Mouse (Mus musculus): ENCODE measurements at regions not wholly inside any gene's neighbourhood (a gene's known extent, or its start where the extent isn't known, plus 50 kb on each side); places are given as distances from the start of the nearest gene placed in this dataset.
A peak's percentile ranks its signal among the peaks of the same experiment; 100 is the strongest.

- no peak overlapping the region for H3K4me3 ChIP-seq (ENCODE audit: control insufficient read depth, insufficient read depth, low read length)
- 24% methylated on average over 6 of the region's 6 CpGs for WGBS
- peak; percentile 12 for DNase-seq
- no peak overlapping the region for H3K27ac ChIP-seq (ENCODE audit: control insufficient read depth, insufficient read depth, low read length)
- TF ChIP-seq POLR2A (IDR thresholded peaks at IDR 0.05; ENCODE audit: control insufficient read depth, extremely low read depth, insufficient read depth, low read length, poor library complexity) (no peak), CTCF (IDR thresholded peaks at IDR 0.05; ENCODE audit: borderline replicate concordance, control insufficient read depth, extremely low read depth, insufficient read depth, low read length, poor library complexity) (no peak)
- peaks cover 14% of the 10 kb centered on the region for H3K4me1 ChIP-seq (replicated peaks; ENCODE audit: control insufficient read depth, insufficient read depth, low read length)
- no peaks in the 10 kb centered on the region for H3K27me3 ChIP-seq (ENCODE audit: control insufficient read depth, insufficient read depth, low read length)
- H3K36me3 ChIP-seq (ENCODE audit: control insufficient read depth, insufficient read depth, low read length), result no peaks in the 10 kb centered on the region
These were observed 97.9 kb downstream of the Irs2 start for GRCm38 (mm10) chr8:10910244-10910872.

- H3K36me3 ChIP-seq (ENCODE audit: control insufficient read depth, insufficient read depth, low read length), result no peaks in the 10 kb centered on the region
- peaks cover 14% of the 10 kb centered on the region for H3K4me1 ChIP-seq (replicated peaks; ENCODE audit: control insufficient read depth, insufficient read depth, low read length)
- no peaks in the 10 kb centered on the region for H3K27me3 ChIP-seq (ENCODE audit: control insufficient read depth, insufficient read depth, low read length)
- DNase-seq, result no peak
- 91% methylated on average over 6 of the region's 6 CpGs for WGBS
- TF ChIP-seq CTCF (IDR thresholded peaks at IDR 0.05; ENCODE audit: borderline replicate concordance, control insufficient read depth, extremely low read depth, insufficient read depth, low read length, poor library complexity), result no peak
- no peak for TF ChIP-seq POLR2A (IDR thresholded peaks at IDR 0.05; ENCODE audit: control insufficient read depth, extremely low read depth, insufficient read depth, low read length, poor library complexity)
- H3K4me3 ChIP-seq (ENCODE audit: control insufficient read depth, insufficient read depth, low read length), result no peak overlapping the region
- no peak overlapping the region for H3K27ac ChIP-seq (ENCODE audit: control insufficient read depth, insufficient read depth, low read length)
These were observed 99.1 kb downstream of the Irs2 start for GRCm38 (mm10) chr8:10909155-10909554.

- Histone ChIP-seq H3K4me1 (replicated peaks; ENCODE audit: control insufficient read depth, insufficient read depth, low read length) (peaks cover 15% of the 10 kb centered on the region), H3K27ac (ENCODE audit: control insufficient read depth, insufficient read depth, low read length) (no peak overlapping the region), H3K4me3 (ENCODE audit: control insufficient read depth, insufficient read depth, low read length) (no peak overlapping the region), H3K36me3 (ENCODE audit: control insufficient read depth, insufficient read depth, low read length) (no peaks in the 10 kb centered on the region), H3K27me3 (ENCODE audit: control insufficient read depth, insufficient read depth, low read length) (no peaks in the 10 kb centered on the region)
- 86% methylated on average over 6 of the region's 6 CpGs for WGBS
- DNase-seq, result no peak
- TF ChIP-seq CTCF (IDR thresholded peaks at IDR 0.05; ENCODE audit: borderline replicate concordance, control insufficient read depth, extremely low read depth, insufficient read depth, low read length, poor library complexity) (no peak), POLR2A (IDR thresholded peaks at IDR 0.05; ENCODE audit: control insufficient read depth, extremely low read depth, insufficient read depth, low read length, poor library complexity) (no peak)
These were observed 101.9 kb downstream of the Irs2 start for GRCm38 (mm10) chr8:10906353-10906752.

GRCm38 (mm10) chr8:10905761-10906160 lies 102.5 kb downstream of the Irs2 start:
- TF ChIP-seq POLR2A (IDR thresholded peaks at IDR 0.05; ENCODE audit: control insufficient read depth, extremely low read depth, insufficient read depth, low read length, poor library complexity) (no peak), CTCF (IDR thresholded peaks at IDR 0.05; ENCODE audit: borderline replicate concordance, control insufficient read depth, extremely low read depth, insufficient read depth, low read length, poor library complexity) (no peak)
- Histone ChIP-seq H3K27ac (ENCODE audit: control insufficient read depth, insufficient read depth, low read length) (no peak overlapping the region), H3K4me3 (ENCODE audit: control insufficient read depth, insufficient read depth, low read length) (no peak overlapping the region), H3K27me3 (ENCODE audit: control insufficient read depth, insufficient read depth, low read length) (no peaks in the 10 kb centered on the region), H3K36me3 (ENCODE audit: control insufficient read depth, insufficient read depth, low read length) (no peaks in the 10 kb centered on the region), H3K4me1 (replicated peaks; ENCODE audit: control insufficient read depth, insufficient read depth, low read length) (peaks cover 13% of the 10 kb centered on the region)
- 96% methylated on average over 5 of the region's 5 CpGs for WGBS
- DNase-seq, result no peak

GRCm38 (mm10) chr8:10903957-10904356 lies 104.3 kb downstream of the Irs2 start:
- Histone ChIP-seq H3K4me1 (replicated peaks; ENCODE audit: control insufficient read depth, insufficient read depth, low read length) (peaks cover 6% of the 10 kb centered on the region), H3K27ac (ENCODE audit: control insufficient read depth, insufficient read depth, low read length) (no peak overlapping the region), H3K4me3 (ENCODE audit: control insufficient read depth, insufficient read depth, low read length) (no peak overlapping the region), H3K27me3 (ENCODE audit: control insufficient read depth, insufficient read depth, low read length) (no peaks in the 10 kb centered on the region), H3K36me3 (ENCODE audit: control insufficient read depth, insufficient read depth, low read length) (no peaks in the 10 kb centered on the region)
- TF ChIP-seq POLR2A (IDR thresholded peaks at IDR 0.05; ENCODE audit: control insufficient read depth, extremely low read depth, insufficient read depth, low read length, poor library complexity) (no peak), CTCF (IDR thresholded peaks at IDR 0.05; ENCODE audit: borderline replicate concordance, control insufficient read depth, extremely low read depth, insufficient read depth, low read length, poor library complexity) (no peak)
- no peak for DNase-seq
- WGBS, result 97% methylated on average over 2 of the region's 2 CpGs

- WGBS, result 93% methylated on average over 4 of the region's 4 CpGs
- TF ChIP-seq POLR2A (IDR thresholded peaks at IDR 0.05; ENCODE audit: control insufficient read depth, extremely low read depth, insufficient read depth, low read length, poor library complexity), result no peak
- H3K27ac ChIP-seq (ENCODE audit: control insufficient read depth, insufficient read depth, low read length), result no peak overlapping the region
- no peaks in the 10 kb centered on the region for H3K36me3 ChIP-seq (ENCODE audit: control insufficient read depth, insufficient read depth, low read length)
- H3K4me3 ChIP-seq (ENCODE audit: control insufficient read depth, insufficient read depth, low read length), result no peak overlapping the region
- no peaks in the 10 kb centered on the region for H3K27me3 ChIP-seq (ENCODE audit: control insufficient read depth, insufficient read depth, low read length)
- DNase-seq, result no peak
- peaks cover 6% of the 10 kb centered on the region for H3K4me1 ChIP-seq (replicated peaks; ENCODE audit: control insufficient read depth, insufficient read depth, low read length)
These were observed 106.3 kb downstream of the Irs2 start for GRCm38 (mm10) chr8:10901954-10902353.

GRCm38 (mm10) chr8:10901014-10901413 lies 107.2 kb downstream of the Irs2 start:
- H3K27me3 ChIP-seq (ENCODE audit: control insufficient read depth, insufficient read depth, low read length), result no peaks in the 10 kb centered on the region
- H3K27ac ChIP-seq (ENCODE audit: control insufficient read depth, insufficient read depth, low read length), result no peak overlapping the region
- no peak for DNase-seq
- no peaks in the 10 kb centered on the region for H3K36me3 ChIP-seq (ENCODE audit: control insufficient read depth, insufficient read depth, low read length)
- peaks cover 6% of the 10 kb centered on the region for H3K4me1 ChIP-seq (replicated peaks; ENCODE audit: control insufficient read depth, insufficient read depth, low read length)
- no peak for TF ChIP-seq POLR2A (IDR thresholded peaks at IDR 0.05; ENCODE audit: control insufficient read depth, extremely low read depth, insufficient read depth, low read length, poor library complexity)
- TF ChIP-seq CTCF (IDR thresholded peaks at IDR 0.05; ENCODE audit: borderline replicate concordance, control insufficient read depth, extremely low read depth, insufficient read depth, low read length, poor library complexity), result no peak
- no peak overlapping the region for H3K4me3 ChIP-seq (ENCODE audit: control insufficient read depth, insufficient read depth, low read length)
- WGBS, result 5% methylated on average over 3 of the region's 3 CpGs
